Mouse (Mus musculus) neural tube, embryonic 13.5 days (tissue): ENCODE results near the gene Rcan1. TPM values are rescaled to one million over a fixed set of nuclear protein-coding genes. Genes with fewer than 3 reads are reported as not detected.

Experiments used
- ATAC-seq: fragments of 200-750 bp; cut with Nextera tagmentation; 2 replicates; pipeline ENCODE4 v1.8.0; 2017; ENCODE audit warnings: low read depth, mild to moderate bottlenecking, moderate TSS enrichment, moderate library complexity
- H3K27ac ChIP-seq: fragments of 300-500 bp; sonication (generic); replicated peaks from 2 replicates; pipeline ENCODE4 v1.5.1; 2015; ENCODE audit warnings: moderate library complexity, mild to moderate bottlenecking, inconsistent platforms
- H3K27me3 ChIP-seq: fragments of 300-500 bp; sonication (generic); 2 replicates; pipeline ENCODE4 v1.6.1; 2015; ENCODE audit warnings: mild to moderate bottlenecking, inconsistent platforms
- H3K36me3 ChIP-seq: fragments of 300-500 bp; sonication (generic); 2 replicates; pipeline ENCODE4 v1.6.1; 2015; ENCODE audit warnings: mild to moderate bottlenecking, inconsistent platforms
- H3K4me1 ChIP-seq: fragments of 300-500 bp; sonication (generic); replicated peaks from 2 replicates; pipeline ENCODE4 v1.6.1; 2015; ENCODE audit warnings: inconsistent platforms
- H3K4me2 ChIP-seq: fragments of 300-500 bp; sonication (generic); 2 replicates; pipeline ENCODE4 v1.6.1; 2015; ENCODE audit warnings: inconsistent platforms, mild to moderate bottlenecking, moderate library complexity
- H3K4me3 ChIP-seq: fragments of 300-500 bp; sonication (generic); 2 replicates; pipeline ENCODE4 v1.5.1; 2015; ENCODE audit warnings: mild to moderate bottlenecking, inconsistent platforms
- H3K9ac ChIP-seq: fragments of 300-500 bp; sonication (generic); 2 replicates; pipeline ENCODE4 v1.6.1; 2015; ENCODE audit warnings: moderate library complexity, mild to moderate bottlenecking, inconsistent platforms
- H3K9me3 ChIP-seq: fragments of 300-500 bp; sonication (generic); 2 replicates; pipeline ENCODE4 v1.6.1; 2016; ENCODE audit warnings: inconsistent platforms
- WGBS: fragments of 180-500 bp; shearing (Covaris S2); methylation state at CpG from one replicate; pipeline ENCODE4 v1.1.7; 2015; 5-methylcytosine and 5-hydroxymethylcytosine counted together
- polyA plus RNA-seq: library from polyadenylated mRNA; unstranded; fragments of >200 nt; fragmentation: Nextera tagmentation; extraction: Ambion mirVana; gene quantifications from 2 replicates; pipeline ENCODE4 v1.2.1, GENCODE M21; 2015

The Rcan1 gene
- polyA plus RNA-seq, 1 experiment from 2014 or later: 60.2 TPM

DNA sequence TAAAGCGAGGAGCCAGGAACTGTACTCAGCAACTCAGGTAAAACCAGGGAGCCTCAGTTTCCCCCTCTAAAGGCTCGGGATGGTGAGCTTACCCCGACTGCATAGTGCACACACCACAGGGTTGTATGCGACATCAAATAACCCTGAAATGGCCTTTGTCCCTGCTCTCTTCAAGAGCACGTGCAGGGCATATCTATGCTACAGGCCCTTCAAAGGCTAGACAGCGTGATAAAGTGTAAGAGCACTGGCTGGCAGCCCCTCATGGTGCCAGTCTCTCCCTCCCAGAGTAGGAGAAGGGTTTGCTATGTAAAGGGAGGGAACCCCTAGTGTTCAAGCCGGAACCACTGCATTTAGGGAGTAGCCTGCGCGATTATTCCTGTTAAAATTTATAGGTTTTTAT, 113.6 kb downstream of the Rcan1 start:
- H3K27ac ChIP-seq: no peak overlapping the region
- no peak overlapping the region for H3K4me3 ChIP-seq
- H3K4me2 ChIP-seq: no peak overlapping the region
- no peak overlapping the region for H3K9ac ChIP-seq
- WGBS: 53% methylated on average over 9 of the region's 9 CpGs
- peaks cover 20% of the 10 kb centered on the region for H3K4me1 ChIP-seq
- no peaks in the 10 kb centered on the region for H3K27me3 ChIP-seq
- no peaks in the 10 kb centered on the region for H3K9me3 ChIP-seq
- no peaks in the 10 kb centered on the region for H3K36me3 ChIP-seq
- ATAC-seq: no peak

DNA sequence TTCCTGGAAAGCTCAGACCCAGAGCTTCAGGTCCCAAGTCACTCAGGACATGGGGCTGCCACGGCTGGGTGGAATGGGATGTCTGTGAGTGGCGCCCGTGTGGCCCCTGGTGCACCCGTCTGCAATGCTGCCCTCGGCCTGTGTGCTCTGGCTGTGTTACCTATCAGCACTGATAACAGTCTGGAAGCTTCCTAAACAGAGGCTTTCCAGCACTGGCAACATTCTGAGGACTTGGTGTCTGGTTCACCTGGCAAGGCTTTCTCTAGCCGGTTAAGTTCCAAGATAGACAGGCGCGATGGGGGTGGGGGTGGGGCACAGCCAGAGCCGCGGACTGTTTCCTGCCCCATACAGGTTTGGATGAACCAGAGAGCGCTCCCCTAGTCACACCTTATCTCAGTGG, 114.7 kb downstream of the Rcan1 start:
- Histone ChIP-seq H3K27me3 (no peaks in the 10 kb centered on the region), H3K9ac (no peak overlapping the region), H3K4me2 (no peak overlapping the region), H3K4me3 (no peak overlapping the region), H3K4me1 (peaks cover 20% of the 10 kb centered on the region), H3K36me3 (no peaks in the 10 kb centered on the region), H3K9me3 (no peaks in the 10 kb centered on the region), H3K27ac (no peak overlapping the region)
- ATAC-seq: no peak
- WGBS: 83% methylated on average over 11 of the region's 11 CpGs

DNA sequence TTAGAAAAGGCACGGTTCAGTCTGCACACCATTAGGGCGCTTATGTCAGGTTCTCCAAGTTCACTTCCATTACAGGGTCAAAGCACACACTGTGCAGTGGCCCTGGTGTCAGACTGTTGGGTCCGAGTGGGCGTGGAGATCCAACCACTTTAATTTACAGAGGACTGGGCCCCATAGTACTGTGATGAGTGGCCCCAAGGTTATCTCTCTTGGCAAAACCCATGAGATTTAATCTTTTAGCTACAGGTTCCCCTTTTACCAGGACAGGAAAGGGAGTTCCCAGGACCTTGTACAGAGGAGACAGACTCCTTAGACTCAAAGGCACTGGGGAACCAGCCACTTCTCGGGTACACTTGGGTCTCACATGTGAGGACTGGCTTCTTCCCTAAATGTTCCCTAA, 115.3 kb downstream of the Rcan1 start:
- no peaks in the 10 kb centered on the region for H3K36me3 ChIP-seq
- no peak overlapping the region for H3K9ac ChIP-seq
- H3K4me2 ChIP-seq: no peak overlapping the region
- H3K27me3 ChIP-seq: no peaks in the 10 kb centered on the region
- H3K27ac ChIP-seq: no peak overlapping the region
- no peaks in the 10 kb centered on the region for H3K9me3 ChIP-seq
- WGBS: 84% methylated on average over 5 of the region's 5 CpGs
- no peak for ATAC-seq
- H3K4me3 ChIP-seq: no peak overlapping the region
- peaks cover 20% of the 10 kb centered on the region for H3K4me1 ChIP-seq

DNA sequence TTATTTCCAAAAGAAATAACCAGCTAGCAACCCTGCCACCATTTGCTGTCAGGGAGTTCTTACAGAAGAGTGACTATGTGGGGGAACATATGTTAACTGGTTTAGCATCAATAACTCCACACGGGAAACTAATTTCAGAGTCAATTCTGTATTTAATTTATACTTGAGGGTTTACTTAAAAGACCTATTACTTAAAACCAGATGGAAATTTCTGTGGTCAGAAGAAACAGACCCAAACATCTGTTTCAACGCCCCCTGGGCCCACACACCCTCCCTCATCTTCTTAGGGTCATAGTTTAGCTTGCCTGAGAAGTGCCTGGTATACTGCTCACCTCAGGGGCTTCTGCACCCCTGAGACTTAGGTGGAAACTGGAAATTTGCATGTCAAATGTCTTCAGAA, 116.8 kb downstream of the Rcan1 start:
- no peaks in the 10 kb centered on the region for H3K36me3 ChIP-seq
- no peak overlapping the region for H3K27ac ChIP-seq
- no peaks in the 10 kb centered on the region for H3K9me3 ChIP-seq
- no peaks in the 10 kb centered on the region for H3K27me3 ChIP-seq
- H3K9ac ChIP-seq: no peak overlapping the region
- 72% methylated on average over 2 of the region's 2 CpGs for WGBS
- no peak overlapping the region for H3K4me3 ChIP-seq
- H3K4me2 ChIP-seq: no peak overlapping the region
- ATAC-seq: no peak
- H3K4me1 ChIP-seq: peaks cover 20% of the 10 kb centered on the region

DNA sequence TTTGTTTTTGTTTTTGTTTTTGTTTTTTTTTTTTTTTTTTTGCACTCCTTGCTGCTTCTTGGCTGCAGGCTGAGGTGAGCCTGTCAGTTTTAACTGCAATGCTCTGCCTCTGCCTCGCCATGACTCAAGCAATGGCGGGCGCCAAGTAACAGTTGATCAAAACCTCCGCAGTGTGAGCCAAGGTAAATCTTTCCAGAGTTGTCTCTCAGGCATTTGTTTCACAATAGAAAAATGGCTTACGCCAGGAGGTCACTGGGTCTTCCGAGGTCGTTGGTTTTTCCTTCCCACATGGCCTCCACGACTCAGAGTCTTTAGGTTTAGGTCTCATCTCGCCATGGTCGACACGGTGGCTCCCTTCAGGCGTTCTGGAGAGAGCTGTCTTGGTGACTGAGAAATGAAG, 117.4 kb downstream of the Rcan1 start:
- ATAC-seq: no peak

DNA sequence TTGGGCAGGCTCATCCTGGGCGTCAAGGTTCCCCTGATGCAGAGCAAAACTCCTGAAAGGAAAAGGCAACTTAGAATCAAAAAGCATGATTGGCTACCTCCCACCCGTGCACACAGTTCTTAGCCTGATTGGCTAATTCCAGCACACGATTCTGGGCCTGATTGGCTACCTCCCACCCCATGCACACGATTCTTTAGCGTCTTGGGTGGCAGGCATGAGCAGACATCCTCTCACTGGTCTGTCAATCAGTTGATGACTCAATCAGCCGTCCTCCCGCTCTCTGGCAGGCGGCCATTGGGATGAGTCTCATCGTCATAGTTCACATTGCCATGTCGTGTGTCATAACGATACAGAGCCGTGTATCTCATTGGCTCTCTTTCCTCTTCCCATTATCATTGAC, 121.7 kb downstream of the Rcan1 start:
- no peaks in the 10 kb centered on the region for H3K27me3 ChIP-seq
- no peaks in the 10 kb centered on the region for H3K36me3 ChIP-seq
- WGBS: 67% methylated on average over 12 of the region's 12 CpGs
- no peak overlapping the region for H3K4me3 ChIP-seq
- H3K9ac ChIP-seq: no peak overlapping the region
- no peaks in the 10 kb centered on the region for H3K9me3 ChIP-seq
- no peak overlapping the region for H3K27ac ChIP-seq
- peaks cover 8% of the 10 kb centered on the region for H3K4me1 ChIP-seq
- H3K4me2 ChIP-seq: no peak overlapping the region
- ATAC-seq: no peak

More for the DNA sequence above, 117.4 kb downstream of the Rcan1 start:
- Histone ChIP-seq H3K4me2 (no peak overlapping the region), H3K27ac (no peak overlapping the region), H3K9ac (no peak overlapping the region), H3K4me3 (no peak overlapping the region), H3K27me3 (no peaks in the 10 kb centered on the region), H3K9me3 (no peaks in the 10 kb centered on the region), H3K4me1 (peaks cover 16% of the 10 kb centered on the region), H3K36me3 (no peaks in the 10 kb centered on the region)
- WGBS: 84% methylated on average over 12 of the region's 12 CpGs

DNA sequence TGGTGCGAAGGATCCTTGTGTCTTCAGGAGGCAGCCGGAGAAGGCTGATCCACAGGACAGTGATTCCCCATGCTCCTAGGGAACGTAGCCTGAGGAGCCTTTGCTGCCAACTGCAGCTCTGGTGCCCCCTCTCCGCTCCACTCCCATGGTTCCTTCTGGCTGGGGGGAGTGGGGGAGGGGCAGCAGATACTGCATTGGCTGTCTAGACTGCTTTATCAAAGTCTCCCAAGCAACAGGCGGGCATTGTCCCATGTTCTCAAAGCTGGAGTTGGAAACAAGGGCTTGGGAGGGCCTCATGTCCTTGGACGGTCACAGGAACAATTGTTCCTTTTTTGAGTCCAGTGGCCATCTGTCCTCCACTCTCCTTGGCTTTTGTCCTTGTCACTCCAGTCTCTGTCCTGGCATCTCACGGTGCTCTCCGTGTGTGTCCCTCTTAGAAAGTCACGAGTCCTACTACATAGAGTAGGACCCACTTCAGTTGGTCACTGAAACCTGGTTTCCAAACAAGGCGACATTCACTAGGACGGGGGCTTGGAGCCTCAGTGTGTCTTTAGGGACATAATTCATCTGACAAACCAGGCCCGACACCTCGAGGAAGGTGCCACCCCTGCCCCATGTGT, 124.3 kb downstream of the Rcan1 start:
- H3K36me3 ChIP-seq: no peaks in the 10 kb centered on the region
- 42% methylated on average over 13 of the region's 13 CpGs for WGBS

DNA sequence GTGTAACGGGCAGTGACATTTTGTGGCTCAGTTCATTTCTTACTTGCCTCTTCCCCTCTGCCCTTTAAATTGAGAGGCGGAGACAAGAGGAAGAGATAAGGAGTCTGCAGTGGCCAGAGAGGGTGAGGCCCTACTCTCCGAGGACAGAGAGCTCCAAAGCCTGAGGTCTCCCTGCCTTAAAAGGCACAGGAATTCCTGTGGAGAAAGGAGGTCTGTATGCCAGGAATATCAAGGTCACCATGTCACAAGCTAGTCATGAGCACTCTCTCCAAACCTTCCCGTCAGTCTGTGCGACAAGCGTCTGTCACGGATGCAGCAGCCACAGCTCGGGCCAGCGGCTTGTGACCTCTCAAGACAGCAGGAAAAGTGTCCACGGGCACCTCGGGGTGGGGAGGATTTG, 125.5 kb downstream of the Rcan1 start:
- WGBS: 69% methylated on average over 11 of the region's 11 CpGs
- no peak overlapping the region for H3K27ac ChIP-seq
- ATAC-seq: no peak

More for the DNA sequence above, 124.3 kb downstream of the Rcan1 start:
- Histone ChIP-seq H3K4me1 (peaks cover 8% of the 10 kb centered on the region), H3K27ac (no peak overlapping the region), H3K27me3 (no peaks in the 10 kb centered on the region), H3K4me2 (no peak overlapping the region), H3K9me3 (no peaks in the 10 kb centered on the region), H3K9ac (no peak overlapping the region), H3K4me3 (no peak overlapping the region)
- ATAC-seq: no peak

More for the DNA sequence above, 125.5 kb downstream of the Rcan1 start:
- Histone ChIP-seq H3K4me1 (peaks cover 15% of the 10 kb centered on the region), H3K4me2 (no peak overlapping the region), H3K27me3 (no peaks in the 10 kb centered on the region), H3K4me3 (no peak overlapping the region), H3K9me3 (no peaks in the 10 kb centered on the region), H3K9ac (no peak overlapping the region), H3K36me3 (no peaks in the 10 kb centered on the region)

Other genes with a start within 250 kb of the Rcan1 start
- 0.31 and 7.3 TPM in 2 replicates for gene Kcne2, start 178.5 kb downstream of the Rcan1 start, polyA plus RNA-seq
- 73.9 and 82.3 TPM in 2 replicates for gene Smim11, start 169.6 kb downstream of the Rcan1 start, polyA plus RNA-seq
- not detected in 2 replicates for gene Fam243, start 149.4 kb downstream of the Rcan1 start, polyA plus RNA-seq
- gene Kcne1, start 111.4 kb downstream of the Rcan1 start, polyA plus RNA-seq: 0.18 TPM in 1 of 2 replicates, not detected in the other
- gene Clic6, start 14.9 kb upstream of the Rcan1 start, polyA plus RNA-seq: 0.54 and 2.1 TPM in 2 replicates